14 mouse cellular contexts compared by ENCODE assay signal in genomic region chr11:115843891-115844239, GRCm38 (mm10). TPM values are rescaled to one million over a fixed set of nuclear protein-coding genes. Genes with fewer than 3 reads are reported as not detected.
DNase-seq lines count a peak whose midpoint lies in the region; ATAC-seq lines count a peak whose summit lies in the region.
"Had no signal": no experiment of that assay in that cellular context is flagged by ENCODE, and none has a peak within 500 bp of the region (broad histone marks: within the 10 kb centered on the region; RNA-seq: fewer than 3 reads in every experiment).

No protein-coding gene starts in this region.

- H3K27me3 ChIP-seq in liver, embryonic 12.5 days (replicated peaks), result no peaks in the 10 kb centered on the region
- H3K27me3 ChIP-seq in stomach, embryonic 14.5 days (ENCODE audit: control insufficient read depth, insufficient read depth, low read length), result no peaks in the 10 kb centered on the region
- H3K27me3 ChIP-seq in forebrain, embryonic 11.5 days (ENCODE audit: control insufficient read depth, insufficient read depth, low read length), result no peaks in the 10 kb centered on the region
- H3K27me3 ChIP-seq: hindbrain, embryonic 15.5 days had no signal

- H3K4me1 ChIP-seq in liver, embryonic 12.5 days, result peaks cover 52% of the 10 kb centered on the region
- H3K4me1 ChIP-seq in stomach, embryonic 14.5 days (ENCODE audit: control insufficient read depth, insufficient read depth, low read length), result peaks cover 35% of the 10 kb centered on the region
- peaks cover 7% of the 10 kb centered on the region; the same call in 1 of the 2 replicates for H3K4me1 ChIP-seq in forebrain, embryonic 11.5 days (replicated peaks; ENCODE audit: control insufficient read depth, insufficient read depth, low read length)
- H3K4me1 ChIP-seq: hindbrain, embryonic 15.5 days had no signal

- no peak overlapping the region for H3K4me2 ChIP-seq in liver, embryonic 12.5 days
- H3K4me2 ChIP-seq in stomach, embryonic 14.5 days (replicated peaks; ENCODE audit: low read depth, low read length), result no peak overlapping the region
- no peak overlapping the region for H3K4me2 ChIP-seq in forebrain, embryonic 11.5 days (ENCODE audit: low read depth, low read length, severe bottlenecking)
- H3K4me2 ChIP-seq: hindbrain, embryonic 15.5 days had no signal

- no peak for ATAC-seq in liver, embryonic 12.5 days
- peak; percentile 80 for ATAC-seq in stomach, embryonic 14.5 days (ENCODE audit: insufficient number of reproducible peaks, insufficient read depth, low FRiP score, low read depth)
- no peak for ATAC-seq in forebrain, embryonic 11.5 days (replicated peaks; ENCODE audit: low FRiP score)
- ATAC-seq: forebrain, embryonic 16.5 days had no signal

- peak overlapping the region; percentile 36; the same call in 1 of the 2 replicates for H3K27ac ChIP-seq in liver, embryonic 12.5 days
- peak overlapping the region; percentile 88; the same call in 1 of the 2 replicates for H3K27ac ChIP-seq in stomach, embryonic 14.5 days (ENCODE audit: low read length)
- H3K27ac ChIP-seq in forebrain, embryonic 11.5 days (ENCODE audit: low read depth, low read length), result no peak overlapping the region
- H3K27ac ChIP-seq: hindbrain, embryonic 15.5 days; liver, embryonic 14.5 days had no signal

- no peak for DNase-seq in liver
- DNase-seq in kidney, adult 11 months, result peak; percentile 97
- DNase-seq in kidney, postnatal 36 days, result peak; percentile 91 to 97
- DNase-seq in ovary, postnatal 14 days (ENCODE audit: low spot score), result no peak
- DNase-seq in gastrocnemius, adult 8-10 months (ENCODE audit: low spot score in 2 of 2), result no peak
- no peak for DNase-seq in forebrain, embryonic 11.5 days (ENCODE audit: low spot score)
- DNase-seq: adrenal gland, postnatal 36 days; cerebellum, adult 11 months; thymus, postnatal 4 days had no signal

- 89% methylated on average over 5 of the region's 5 CpGs for WGBS in liver, embryonic 12.5 days (ENCODE audit: insufficient replicate concordance)
- 65% methylated on average over 5 of the region's 5 CpGs for WGBS in stomach, embryonic 14.5 days
- WGBS in forebrain, embryonic 11.5 days, result 85% methylated on average over 5 of the region's 5 CpGs

- H3K9me3 ChIP-seq in liver, embryonic 12.5 days (replicated peaks), result peaks cover 7% of the 10 kb centered on the region
- H3K9me3 ChIP-seq in stomach, embryonic 14.5 days (ENCODE audit: control insufficient read depth, low read depth, low read length), result no peaks in the 10 kb centered on the region
- H3K9me3 ChIP-seq in forebrain, embryonic 11.5 days (ENCODE audit: control insufficient read depth, low read length), result no peaks in the 10 kb centered on the region
- H3K9me3 ChIP-seq: hindbrain, embryonic 15.5 days had no signal

- H3K4me3 ChIP-seq in liver, embryonic 12.5 days, result no peak overlapping the region
- H3K4me3 ChIP-seq in stomach, embryonic 14.5 days (ENCODE audit: low read depth, low read length), result no peak overlapping the region
- no peak overlapping the region for H3K4me3 ChIP-seq in forebrain, embryonic 11.5 days (ENCODE audit: low read depth, low read length)
- H3K4me3 ChIP-seq: hindbrain, embryonic 15.5 days had no signal

- H3K9ac ChIP-seq in liver, embryonic 12.5 days, result no peak overlapping the region
- H3K9ac ChIP-seq in stomach, embryonic 14.5 days (replicated peaks; ENCODE audit: low read depth, low read length), result no peak overlapping the region
- no peak overlapping the region for H3K9ac ChIP-seq in forebrain, embryonic 11.5 days (ENCODE audit: low read length)
- H3K9ac ChIP-seq: hindbrain, embryonic 15.5 days; liver, embryonic 14.5 days had no signal

- H3K36me3 ChIP-seq in liver, embryonic 12.5 days, result peaks cover 52% of the 10 kb centered on the region
- H3K36me3 ChIP-seq in stomach, embryonic 14.5 days (ENCODE audit: control insufficient read depth, insufficient read depth, low read length), result peaks cover 7% of the 10 kb centered on the region; the same call in 1 of the 2 replicates
- H3K36me3 ChIP-seq in forebrain, embryonic 11.5 days (ENCODE audit: control insufficient read depth, insufficient read depth, low read length), result no peaks in the 10 kb centered on the region
- H3K36me3 ChIP-seq: hindbrain, embryonic 15.5 days had no signal

RNA-seq across cellular contexts. Expression of gene Myo15b, which starts 14.3 kb away (rescaled TPM):
- polyA plus RNA-seq in liver, embryonic 12.5 days (2016; fragmentation: Nextera tagmentation; extraction: Ambion mirVana), result 0.38 and 0.83 TPM in 2 replicates
- 3.1 and 5.9 TPM in 2 replicates for polyA plus RNA-seq in stomach, embryonic 14.5 days (2014; fragmentation: Nextera tagmentation; extraction: Ambion mirVana)
- total RNA-seq in gastrocnemius, adult 8-10 months (2022), result not detected
- 0.16 TPM in 1 of 2 replicates, not detected in the other for polyA plus RNA-seq in forebrain, embryonic 11.5 days (2014; fragmentation: Nextera tagmentation; extraction: Ambion mirVana)

RNA-seq across cellular contexts. Expression of gene Llgl2, which starts 20.0 kb away (rescaled TPM):
- polyA plus RNA-seq in liver, embryonic 12.5 days (2016; fragmentation: Nextera tagmentation; extraction: Ambion mirVana), result 13.4 and 14.3 TPM in 2 replicates
- polyA plus RNA-seq in stomach, embryonic 14.5 days (2014; fragmentation: Nextera tagmentation; extraction: Ambion mirVana), result 37.6 and 41.1 TPM in 2 replicates
- total RNA-seq in gastrocnemius, adult 8-10 months (2022), result 10 to 100 TPM in 2 of 4 experiments, 1 to 10 TPM in 2; 6.6 to 20.8 (median 9.5) TPM
- polyA plus RNA-seq in forebrain, embryonic 11.5 days (2014; fragmentation: Nextera tagmentation; extraction: Ambion mirVana), result 3.9 and 5.5 TPM in 2 replicates

RNA-seq across cellular contexts. Expression of gene Tsen54, which starts 29.3 kb away (rescaled TPM):
- 23.5 and 25.6 TPM in 2 replicates for polyA plus RNA-seq in liver, embryonic 12.5 days (2016; fragmentation: Nextera tagmentation; extraction: Ambion mirVana)
- polyA plus RNA-seq in stomach, embryonic 14.5 days (2014; fragmentation: Nextera tagmentation; extraction: Ambion mirVana), result 24.3 and 25.0 TPM in 2 replicates
- 1 to 10 TPM; 4.8 to 7.2 (median 5.7) TPM for total RNA-seq in gastrocnemius, adult 8-10 months (2022)
- 29.4 and 33.4 TPM in 2 replicates for polyA plus RNA-seq in forebrain, embryonic 11.5 days (2014; fragmentation: Nextera tagmentation; extraction: Ambion mirVana)

RNA-seq across cellular contexts. Expression of gene Caskin2, which starts 30.4 kb away (rescaled TPM):
- polyA plus RNA-seq in liver, embryonic 12.5 days (2016; fragmentation: Nextera tagmentation; extraction: Ambion mirVana), result 8.3 and 9.2 TPM in 2 replicates
- polyA plus RNA-seq in stomach, embryonic 14.5 days (2014; fragmentation: Nextera tagmentation; extraction: Ambion mirVana), result 14.3 and 15.3 TPM in 2 replicates
- total RNA-seq in gastrocnemius, adult 8-10 months (2022), result 10 to 100 TPM; 11.6 to 14.6 (median 12.3) TPM
- polyA plus RNA-seq in forebrain, embryonic 11.5 days (2014; fragmentation: Nextera tagmentation; extraction: Ambion mirVana), result 20.4 and 21.2 TPM in 2 replicates

RNA-seq across cellular contexts. Expression of gene Smim5, which starts 55.9 kb away (rescaled TPM):
- polyA plus RNA-seq in liver, embryonic 12.5 days (2016; fragmentation: Nextera tagmentation; extraction: Ambion mirVana), result 47.5 and 48.9 TPM in 2 replicates
- polyA plus RNA-seq in stomach, embryonic 14.5 days (2014; fragmentation: Nextera tagmentation; extraction: Ambion mirVana), result 2.1 TPM in 2 replicates
- under 1 TPM in 3 of 4 experiments, not detected in 1; 0.61 to 0.88 (median 0.72) TPM for total RNA-seq in gastrocnemius, adult 8-10 months (2022)
- 2.0 and 2.6 TPM in 2 replicates for polyA plus RNA-seq in forebrain, embryonic 11.5 days (2014; fragmentation: Nextera tagmentation; extraction: Ambion mirVana)

Comparison
In these comparisons a context has a peak if more than half of its experiments do, and no peak if none do; other contexts are left out.
1. DNase-seq: peak in kidney, adult 11 months (single experiment) and kidney, postnatal 36 days (2 of 2); none in liver (single experiment), ovary, postnatal 14 days (single experiment), gastrocnemius, adult 8-10 months (0 of 2) and forebrain, embryonic 11.5 days (single experiment).